Mouse (Mus musculus) forelimb bud, embryonic 11.5 days (tissue): Measurements from ENCODE around the gene Arid3c.

ENCODE experiments used
- DNase-seq: peaks from one replicate; pipeline ENCODE4 v3.0.0-alpha.2; 2012; ENCODE audit warnings: low read depth, low spot score

Arid3c gene

DNA sequence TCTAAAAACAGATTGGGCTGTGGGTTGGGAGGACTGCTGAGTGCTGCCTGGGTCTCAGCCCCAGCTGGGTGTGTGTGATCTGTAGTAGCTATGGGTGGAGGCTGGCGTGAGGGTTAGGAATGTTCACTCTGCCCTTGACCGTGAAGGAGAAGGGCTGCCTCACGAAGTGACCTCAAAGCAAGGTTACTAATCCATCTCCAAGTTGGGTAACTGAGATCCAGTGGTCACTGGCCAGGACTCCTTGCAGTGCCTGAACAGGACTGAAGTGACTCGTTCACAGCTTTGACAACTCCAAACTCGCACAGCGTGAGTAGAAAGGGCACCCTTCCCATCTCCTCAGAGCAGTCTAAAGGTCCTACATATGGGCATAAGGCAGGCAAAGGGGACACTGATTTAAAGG lies 52.1 kb downstream of the Arid3c start:
- DNase-seq: no peak

GRCm38 (mm10) chr4:41677006-41677629 lies 53.8 kb downstream of the Arid3c start:
- DNase-seq: no peak

DNA sequence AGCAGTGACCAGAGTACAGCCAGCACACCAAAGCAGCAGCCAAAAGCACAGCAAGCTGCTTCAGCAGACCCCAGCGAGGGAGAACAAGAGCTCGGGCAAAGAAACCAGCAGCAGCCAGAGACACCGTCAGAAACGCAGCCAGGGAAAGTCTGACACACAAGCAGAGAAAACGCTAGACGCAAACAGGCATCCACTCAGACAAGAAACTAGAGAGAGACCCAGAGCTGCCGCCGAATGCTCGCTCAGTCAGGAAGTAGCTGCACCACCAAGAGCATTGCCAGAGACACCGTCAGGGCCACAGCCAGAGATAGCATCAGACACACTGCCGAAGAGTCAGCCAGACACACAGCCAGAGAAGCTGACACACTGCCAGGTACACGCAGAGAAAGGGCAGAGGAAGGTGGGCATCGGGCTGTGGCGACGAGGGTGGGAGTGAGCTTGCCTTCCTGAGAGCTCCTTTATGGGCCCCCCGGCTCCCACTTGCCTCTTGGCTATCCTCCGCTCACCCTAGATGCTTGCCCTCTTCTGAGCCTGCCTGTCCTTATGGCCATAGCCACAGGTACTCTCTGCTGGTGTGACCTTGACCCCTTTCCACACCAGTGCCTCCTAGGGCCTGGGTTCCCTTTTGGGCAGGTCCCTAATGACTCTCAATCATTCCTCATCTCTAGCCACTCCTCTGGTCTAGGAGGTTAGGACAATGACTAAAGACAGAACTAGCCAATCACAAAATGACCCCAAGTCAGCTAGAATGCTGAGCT lies 54.5 kb downstream of the Arid3c start:
- no peak for DNase-seq
